Mouse (Mus musculus) ES-E14 (cell line): Measurements from ENCODE around the gene Pitpnc1.

Experiments used
- CHD2 ChIP-seq: IDR thresholded peaks from 2 replicates; pipeline ENCODE4 v1.6.1; 2014; ENCODE audit warnings: mild to moderate bottlenecking, low read depth, low read length, inconsistent platforms
- ZC3H11A ChIP-seq: IDR thresholded peaks from 2 replicates; pipeline ENCODE4 v1.6.1; 2012; ENCODE audit warnings: low read depth, mild to moderate bottlenecking, inconsistent platforms, low read length, borderline replicate concordance
- ZNF384 ChIP-seq: IDR thresholded peaks from 2 replicates; pipeline ENCODE4 v1.6.1; 2012; ENCODE audit warnings: low read depth, low read length, inconsistent platforms

GRCm38 (mm10) chr11:107450097-107450496, 20.4 kb downstream of the Pitpnc1 start:
- TF ChIP-seq ZC3H11A: no peak
- TF ChIP-seq CHD2: no peak
- no peak for TF ChIP-seq ZNF384
